Mouse (Mus musculus): ENCODE data around the gene Ubfd1. TPM values are rescaled to one million over a fixed set of nuclear protein-coding genes. Genes with fewer than 3 reads are reported as not detected.

Gene Ubfd1
- polyA plus RNA-seq (2014; fragmentation: Illumina TruSeq; extraction: RNeasy Lipid Tissue Mini Kit (QIAGEN cat#74804); ENCODE audit: low read depth, low replicate concordance) = 18.4 TPM

DNA sequence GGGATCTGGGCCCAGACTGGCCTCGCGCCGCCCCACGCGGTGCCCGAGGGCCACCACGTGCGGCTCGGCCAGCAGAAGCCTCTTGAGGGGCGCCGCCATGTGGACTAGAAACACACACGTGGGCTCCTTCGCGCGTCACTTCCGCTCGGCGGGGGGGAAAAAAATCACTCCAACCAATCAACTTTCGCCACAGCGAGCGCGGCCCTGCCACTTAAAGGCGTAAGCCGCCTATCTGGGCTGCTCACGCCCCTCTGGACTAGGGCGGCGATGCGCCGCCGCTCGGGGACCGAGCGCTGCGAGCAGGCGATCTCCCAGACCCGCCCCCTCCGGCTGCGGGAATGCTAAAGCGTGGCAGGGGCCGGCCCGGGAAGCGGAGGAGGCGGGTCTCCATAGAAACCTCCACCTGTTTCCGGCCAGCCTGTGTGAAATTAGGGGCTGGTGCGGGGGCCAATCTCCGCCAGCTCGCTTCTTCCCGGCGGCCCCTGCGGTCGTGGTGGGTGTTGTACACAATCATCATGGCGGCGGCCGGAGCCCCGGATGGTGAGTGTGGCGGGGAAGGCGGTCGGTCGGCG, at the start of gene Ubfd1, which contains the start of gene Ears2:
Gene Ubfd1, plus strand, starts transcription at position 231 of the 572 bp plus-strand sequence.
Gene Ears2, minus strand, starts transcription at position 319 of the 572 bp plus-strand sequence.

DNA sequence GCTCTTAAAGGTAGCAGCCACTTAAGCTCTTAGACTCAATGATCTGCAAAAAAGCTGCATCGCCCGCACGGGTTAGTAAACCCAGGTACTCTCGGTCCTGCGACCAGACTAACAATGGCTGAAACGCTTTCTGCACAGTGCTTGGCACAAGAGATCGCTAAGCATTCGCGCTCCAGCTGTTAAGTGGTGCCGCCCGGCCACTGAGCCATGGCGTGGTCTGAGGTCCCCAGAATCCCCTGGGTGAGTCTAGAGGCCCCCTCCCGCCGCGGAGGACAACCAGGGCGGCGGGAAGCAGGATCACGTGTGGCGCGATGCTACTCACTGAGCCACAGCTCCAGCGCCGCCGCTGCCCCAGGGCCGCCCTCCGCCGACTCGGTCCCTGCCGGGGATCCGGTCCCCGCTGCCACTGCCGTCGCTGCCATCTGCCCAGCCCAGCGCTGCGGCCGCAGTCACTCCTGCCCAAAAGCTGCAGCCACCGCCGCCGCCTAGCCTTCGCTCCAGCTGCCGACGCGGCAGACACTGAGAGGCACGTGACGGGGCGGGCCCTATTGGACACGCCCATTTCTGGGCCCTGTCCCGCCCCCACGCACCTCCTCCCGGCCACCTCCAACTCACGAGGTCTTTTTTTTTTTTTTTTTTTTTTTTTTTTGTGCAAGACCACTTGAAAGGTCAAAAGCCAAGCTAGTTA, 46.2 kb upstream of the Ubfd1 start, which contains the start of gene Gga2:
Gene Gga2, minus strand, starts transcription at position 556 of the 688 bp plus-strand sequence.

DNA sequence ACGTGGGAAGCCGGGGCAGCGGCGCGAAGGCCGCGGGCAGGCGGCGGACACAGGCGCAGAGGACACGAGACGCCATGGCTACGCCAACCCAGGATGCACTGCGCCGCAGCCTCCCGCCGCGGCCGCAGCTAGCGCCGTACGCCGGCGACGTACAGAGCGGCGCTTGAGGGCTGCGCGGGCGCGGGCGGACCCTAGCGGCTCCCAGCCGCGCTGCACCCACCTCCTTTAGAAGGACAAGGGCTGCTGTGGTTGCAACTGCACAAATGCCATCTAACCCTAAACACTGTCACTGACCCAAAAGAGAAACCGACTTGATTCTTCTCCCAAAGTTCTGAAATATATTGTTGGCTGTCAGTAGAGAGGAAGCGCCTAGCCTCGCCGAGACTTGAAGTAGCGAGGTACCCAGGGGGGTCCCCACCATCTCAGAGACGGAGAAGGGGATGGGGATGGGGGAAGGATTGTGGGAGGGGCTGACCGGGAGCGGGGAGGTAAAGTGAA, 34.8 kb downstream of the Ubfd1 start, which contains the start of gene Ndufab1:
Gene Ndufab1, minus strand, starts transcription at position 140 of the 498 bp plus-strand sequence.

Other genes starting within 250 kb of the Ubfd1 start
- gene Scnn1b, start 202.1 kb upstream of the Ubfd1 start, polyA plus RNA-seq (2014; fragmentation: Illumina TruSeq; extraction: RNeasy Lipid Tissue Mini Kit (QIAGEN cat#74804); ENCODE audit: low read depth, low replicate concordance) = not detected
- 18.6 TPM for gene Cog7, start 85.5 kb upstream of the Ubfd1 start, polyA plus RNA-seq (2014; fragmentation: Illumina TruSeq; extraction: RNeasy Lipid Tissue Mini Kit (QIAGEN cat#74804); ENCODE audit: low read depth, low replicate concordance)
- 29.6 TPM for gene Gga2, start 46.0 kb upstream of the Ubfd1 start, polyA plus RNA-seq (2014; fragmentation: Illumina TruSeq; extraction: RNeasy Lipid Tissue Mini Kit (QIAGEN cat#74804); ENCODE audit: low read depth, low replicate concordance)
- gene Ears2, start 88 bp downstream of the Ubfd1 start, polyA plus RNA-seq (2014; fragmentation: Illumina TruSeq; extraction: RNeasy Lipid Tissue Mini Kit (QIAGEN cat#74804); ENCODE audit: low read depth, low replicate concordance) = 11.3 TPM
- gene Ndufab1, start 34.7 kb downstream of the Ubfd1 start, polyA plus RNA-seq (2014; fragmentation: Illumina TruSeq; extraction: RNeasy Lipid Tissue Mini Kit (QIAGEN cat#74804); ENCODE audit: low read depth, low replicate concordance) = 1,642 TPM
- 0.97 TPM for gene Palb2, start 65.8 kb downstream of the Ubfd1 start, polyA plus RNA-seq (2014; fragmentation: Illumina TruSeq; extraction: RNeasy Lipid Tissue Mini Kit (QIAGEN cat#74804); ENCODE audit: low read depth, low replicate concordance)
- 41.7 TPM for gene Dctn5, start 65.9 kb downstream of the Ubfd1 start, polyA plus RNA-seq (2014; fragmentation: Illumina TruSeq; extraction: RNeasy Lipid Tissue Mini Kit (QIAGEN cat#74804); ENCODE audit: low read depth, low replicate concordance)
- gene Plk1, start 92.3 kb downstream of the Ubfd1 start, polyA plus RNA-seq (2014; fragmentation: Illumina TruSeq; extraction: RNeasy Lipid Tissue Mini Kit (QIAGEN cat#74804); ENCODE audit: low read depth, low replicate concordance) = 0.65 TPM
- not detected for gene Ern2, start 119.0 kb downstream of the Ubfd1 start, polyA plus RNA-seq (2014; fragmentation: Illumina TruSeq; extraction: RNeasy Lipid Tissue Mini Kit (QIAGEN cat#74804); ENCODE audit: low read depth, low replicate concordance)
- gene Chp2, start 152.3 kb downstream of the Ubfd1 start, polyA plus RNA-seq (2014; fragmentation: Illumina TruSeq; extraction: RNeasy Lipid Tissue Mini Kit (QIAGEN cat#74804); ENCODE audit: low read depth, low replicate concordance) = 2.9 TPM
- gene Prkcb, start 221.6 kb downstream of the Ubfd1 start, polyA plus RNA-seq (2014; fragmentation: Illumina TruSeq; extraction: RNeasy Lipid Tissue Mini Kit (QIAGEN cat#74804); ENCODE audit: low read depth, low replicate concordance) = 1.9 TPM

All from heart, adult 10 weeks (tissue).